Mouse (Mus musculus) liver, embryonic 14.5 days (tissue): ENCODE data around the gene Ccng1.
"Not testable (repeated sequence)": the region's sequence is repeated elsewhere in the genome, so short reads cannot be mapped to it uniquely, and the experiment has no call there.

Experiments
- CTCF ChIP-seq: IDR thresholded peaks from 2 replicates; pipeline ENCODE4 v1.5.1; 2016; ENCODE audit warnings: antibody characterized with exemption, low read depth, control low read depth
- EP300 ChIP-seq: IDR thresholded peaks from 2 replicates; pipeline ENCODE4 v1.6.1; 2016; ENCODE audit warnings: antibody characterized with exemption, low read depth

- not testable (repeated sequence) for TF ChIP-seq CTCF, EP300
Measured at GRCm38 (mm10) chr11:40709899-40710298, 45.2 kb downstream of the Ccng1 start.
